Mouse (Mus musculus) stomach, embryonic 15.5 days (tissue): ENCODE measurements around the gene Csnk2a2. TPM values are rescaled to one million over a fixed set of nuclear protein-coding genes. Genes with fewer than 3 reads are reported as not detected.
A peak's percentile ranks its signal among the peaks of the same experiment; 100 is the strongest.

Experiments
- ATAC-seq: fragments of 200-750 bp; cut with Nextera tagmentation; 2 replicates; pipeline ENCODE4 v1.8.0; 2017; ENCODE audit warnings: low read depth, moderate number of reproducible peaks, moderate TSS enrichment; ENCODE audit not compliant: insufficient read depth, low FRiP score
- H3K27ac ChIP-seq: fragments of 300-500 bp; sonication (generic); 2 replicates; pipeline ENCODE4 v1.5.1; 2015; ENCODE audit warnings: mild to moderate bottlenecking, inconsistent platforms
- H3K27me3 ChIP-seq: fragments of 300-500 bp; sonication (generic); replicated peaks from 2 replicates; pipeline ENCODE4 v1.6.1; 2015; ENCODE audit warnings: inconsistent platforms
- H3K36me3 ChIP-seq: fragments of 300-500 bp; sonication (generic); 2 replicates; pipeline ENCODE4 v1.6.1; 2015; ENCODE audit warnings: inconsistent platforms
- H3K4me1 ChIP-seq: fragments of 300-500 bp; sonication (generic); 2 replicates; pipeline ENCODE4 v1.6.1; 2015; ENCODE audit warnings: inconsistent platforms
- H3K4me2 ChIP-seq: fragments of 300-500 bp; sonication (generic); 2 replicates; pipeline ENCODE4 v1.6.1; 2015; ENCODE audit warnings: mild to moderate bottlenecking, inconsistent platforms
- H3K4me3 ChIP-seq: fragments of 300-500 bp; sonication (generic); replicated peaks from 2 replicates; pipeline ENCODE4 v1.5.1; 2015; ENCODE audit warnings: inconsistent platforms
- H3K9ac ChIP-seq: fragments of 300-500 bp; sonication (generic); 2 replicates; pipeline ENCODE4 v1.6.1; 2015; ENCODE audit warnings: inconsistent platforms
- H3K9me3 ChIP-seq: fragments of 300-500 bp; sonication (generic); 2 replicates; pipeline ENCODE4 v1.6.1; 2016; ENCODE audit warnings: inconsistent platforms
- WGBS: fragments of 180-500 bp; shearing (Covaris S2); methylation state at CpG from one replicate; pipeline ENCODE4 v1.1.7; 2015; 5-methylcytosine and 5-hydroxymethylcytosine counted together
- polyA plus RNA-seq: library from polyadenylated mRNA; unstranded; fragments of >200 nt; fragmentation: Nextera tagmentation; extraction: Ambion mirVana; gene quantifications from 2 replicates; pipeline ENCODE4 v1.2.1, GENCODE M21; 2015

Csnk2a2 gene
- polyA plus RNA-seq, 1 experiment from 2014 or later, result 11.1 TPM

- no peaks in the 10 kb centered on the region for H3K27me3 ChIP-seq
- H3K27ac ChIP-seq, result no peak overlapping the region
- WGBS, result 83% methylated on average over 2 of the region's 2 CpGs
- H3K9me3 ChIP-seq, result no peaks in the 10 kb centered on the region
- H3K36me3 ChIP-seq, result peaks cover 26% of the 10 kb centered on the region; the same call in 1 of the 2 replicates
- H3K4me2 ChIP-seq, result no peak overlapping the region
- H3K9ac ChIP-seq, result no peak overlapping the region
- no peak for ATAC-seq
- H3K4me3 ChIP-seq, result no peak overlapping the region
- H3K4me1 ChIP-seq, result no peaks in the 10 kb centered on the region
These were observed 23.3 kb downstream of the Csnk2a2 start for GRCm38 (mm10) chr8:95466543-95466942.

- no peak overlapping the region for H3K4me3 ChIP-seq
- no peak overlapping the region for H3K27ac ChIP-seq
- peaks cover 48% of the 10 kb centered on the region for H3K36me3 ChIP-seq
- no peak overlapping the region for H3K9ac ChIP-seq
- H3K4me1 ChIP-seq, result no peaks in the 10 kb centered on the region
- H3K27me3 ChIP-seq, result no peaks in the 10 kb centered on the region
- no peak for ATAC-seq
- no peaks in the 10 kb centered on the region for H3K9me3 ChIP-seq
- WGBS, result 62% methylated on average over 8 of the region's 8 CpGs
- H3K4me2 ChIP-seq, result no peak overlapping the region
These were observed 37.3 kb downstream of the Csnk2a2 start for GRCm38 (mm10) chr8:95452518-95452917.

- no peak overlapping the region for H3K4me3 ChIP-seq
- no peaks in the 10 kb centered on the region for H3K9me3 ChIP-seq
- ATAC-seq, result no peak
- no peaks in the 10 kb centered on the region for H3K4me1 ChIP-seq
- H3K4me2 ChIP-seq, result no peak overlapping the region
- no peak overlapping the region for H3K9ac ChIP-seq
- 93% methylated on average over 5 of the region's 5 CpGs for WGBS
- no peak overlapping the region for H3K27ac ChIP-seq
- peaks cover 31% of the 10 kb centered on the region for H3K36me3 ChIP-seq
- H3K27me3 ChIP-seq, result no peaks in the 10 kb centered on the region
These were observed 39.6 kb downstream of the Csnk2a2 start for GRCm38 (mm10) chr8:95450271-95450670.

- H3K27ac ChIP-seq, result no peak overlapping the region
- H3K9me3 ChIP-seq, result no peaks in the 10 kb centered on the region
- no peak overlapping the region for H3K4me2 ChIP-seq
- H3K36me3 ChIP-seq, result peaks cover 16% of the 10 kb centered on the region
- H3K4me1 ChIP-seq, result no peaks in the 10 kb centered on the region
- ATAC-seq, result no peak
- H3K4me3 ChIP-seq, result no peak overlapping the region
- WGBS, result 85% methylated on average over 7 of the region's 7 CpGs
- no peaks in the 10 kb centered on the region for H3K27me3 ChIP-seq
- no peak overlapping the region for H3K9ac ChIP-seq
These were observed 42.2 kb downstream of the Csnk2a2 start for GRCm38 (mm10) chr8:95447661-95448060.

GRCm38 (mm10) chr8:95445042-95445441 is 44.8 kb downstream of the Csnk2a2 start:
- no peak overlapping the region for H3K4me3 ChIP-seq
- ATAC-seq, result no peak
- H3K36me3 ChIP-seq, result peaks cover 9% of the 10 kb centered on the region
- no peaks in the 10 kb centered on the region for H3K9me3 ChIP-seq
- no peaks in the 10 kb centered on the region for H3K27me3 ChIP-seq
- H3K9ac ChIP-seq, result no peak overlapping the region
- no peaks in the 10 kb centered on the region for H3K4me1 ChIP-seq
- WGBS, result 85% methylated on average over 4 of the region's 4 CpGs
- H3K27ac ChIP-seq, result no peak overlapping the region
- H3K4me2 ChIP-seq, result no peak overlapping the region

DNA sequence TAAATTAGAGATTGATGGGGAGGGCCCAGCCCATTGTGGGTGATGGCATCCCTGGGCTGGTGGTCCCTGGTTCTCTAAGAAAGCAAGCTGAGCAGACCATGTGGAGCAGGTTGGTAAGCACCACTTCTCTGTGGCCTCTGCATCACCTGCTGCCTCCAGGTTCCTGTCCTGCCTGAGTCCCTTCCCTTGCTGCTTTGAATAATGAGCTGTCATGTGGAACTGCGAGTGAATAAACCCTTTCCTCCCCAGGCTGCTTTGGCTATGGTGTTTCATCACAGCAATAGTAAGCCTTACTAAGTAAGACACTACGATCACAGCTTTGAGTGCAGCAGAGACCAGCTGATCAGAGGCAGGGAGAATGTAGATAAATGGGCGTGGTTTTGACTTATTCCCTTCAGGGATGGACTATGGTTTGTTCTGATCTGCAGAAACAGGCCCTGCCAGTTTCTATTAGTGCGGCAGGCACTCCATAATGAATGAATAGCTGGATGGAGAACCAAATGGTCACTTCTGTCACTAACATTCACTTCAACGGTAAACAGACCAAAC is 48.3 kb downstream of the Csnk2a2 start:
- Histone ChIP-seq H3K36me3 (no peaks in the 10 kb centered on the region), H3K27ac (no peak overlapping the region), H3K4me2 (no peak overlapping the region), H3K9me3 (no peaks in the 10 kb centered on the region), H3K27me3 (no peaks in the 10 kb centered on the region), H3K4me1 (no peaks in the 10 kb centered on the region), H3K4me3 (no peak overlapping the region), H3K9ac (no peak overlapping the region)
- WGBS, result 39% methylated on average over 5 of the region's 5 CpGs
- no peak for ATAC-seq

DNA sequence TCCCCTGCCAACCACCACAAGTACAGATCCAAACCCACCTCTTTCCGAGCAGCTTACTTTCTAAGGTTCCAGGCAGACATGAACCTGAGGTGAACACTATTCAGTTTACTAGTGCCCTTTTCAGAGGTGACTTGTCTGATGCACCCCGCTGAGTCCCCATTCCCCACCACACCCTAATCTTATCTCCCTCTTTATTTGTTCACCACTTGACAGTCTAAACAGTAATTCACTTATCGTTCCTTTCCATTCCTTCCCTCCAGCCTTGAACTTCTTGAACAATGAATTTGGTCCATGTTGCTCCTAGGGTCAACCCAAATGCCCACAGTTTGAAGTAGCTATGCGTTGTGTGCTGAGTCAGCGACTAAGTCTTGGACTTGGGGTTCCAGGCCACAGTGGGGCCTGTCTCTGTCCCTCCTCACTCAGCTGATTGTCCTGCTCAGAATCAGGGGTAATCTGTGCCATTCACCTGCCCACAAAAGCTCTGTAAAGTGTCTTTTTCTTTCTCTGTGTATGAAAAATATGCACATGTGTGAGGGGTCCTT is 49.6 kb downstream of the Csnk2a2 start:
- Histone ChIP-seq H3K36me3 (no peaks in the 10 kb centered on the region), H3K4me2 (no peak overlapping the region), H3K27me3 (no peaks in the 10 kb centered on the region), H3K4me1 (no peaks in the 10 kb centered on the region), H3K9ac (no peak overlapping the region; the same call in 1 of the 2 replicates), H3K4me3 (no peak overlapping the region), H3K9me3 (no peaks in the 10 kb centered on the region), H3K27ac (no peak overlapping the region)
- 57% methylated on average over 5 of the region's 5 CpGs for WGBS
- ATAC-seq, result no peak

DNA sequence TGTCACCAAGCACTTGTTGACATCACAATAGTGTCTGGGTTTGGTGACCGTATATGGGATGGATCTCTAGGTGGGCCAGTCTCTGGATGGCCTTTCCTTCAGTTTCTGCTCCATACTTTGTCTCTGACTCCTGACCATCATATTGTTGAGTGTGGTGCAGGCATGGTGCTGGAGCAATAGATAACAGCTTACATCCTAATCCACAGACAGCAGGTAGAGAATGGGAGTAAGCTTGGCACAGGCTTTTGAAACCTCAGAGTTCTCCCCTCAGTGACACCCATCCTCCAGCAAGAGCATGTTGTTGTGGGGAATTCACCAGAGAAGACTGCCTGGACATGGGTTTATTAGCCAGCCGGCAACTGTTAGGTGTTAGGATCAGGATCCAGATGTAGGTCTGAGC is 50.4 kb downstream of the Csnk2a2 start:
- WGBS, result 85% methylated on average over 2 of the region's 2 CpGs

GRCm38 (mm10) chr8:95437341-95437992 is 52.4 kb downstream of the Csnk2a2 start:
- H3K9ac ChIP-seq, result no peak overlapping the region
- no peaks in the 10 kb centered on the region for H3K27me3 ChIP-seq
- no peak overlapping the region for H3K4me2 ChIP-seq
- WGBS, result 40% methylated on average over 5 of the region's 5 CpGs
- no peak overlapping the region for H3K4me3 ChIP-seq
- no peaks in the 10 kb centered on the region for H3K36me3 ChIP-seq
- no peak for ATAC-seq
- H3K27ac ChIP-seq, result no peak overlapping the region
- no peaks in the 10 kb centered on the region for H3K9me3 ChIP-seq
- peaks cover 11% of the 10 kb centered on the region for H3K4me1 ChIP-seq

More for the DNA sequence above, 50.4 kb downstream of the Csnk2a2 start:
- Histone ChIP-seq H3K9ac (no peak overlapping the region), H3K4me3 (no peak overlapping the region), H3K27ac (no peak overlapping the region), H3K4me1 (no peaks in the 10 kb centered on the region), H3K27me3 (no peaks in the 10 kb centered on the region), H3K9me3 (no peaks in the 10 kb centered on the region), H3K4me2 (no peak overlapping the region), H3K36me3 (no peaks in the 10 kb centered on the region)
- no peak for ATAC-seq

DNA sequence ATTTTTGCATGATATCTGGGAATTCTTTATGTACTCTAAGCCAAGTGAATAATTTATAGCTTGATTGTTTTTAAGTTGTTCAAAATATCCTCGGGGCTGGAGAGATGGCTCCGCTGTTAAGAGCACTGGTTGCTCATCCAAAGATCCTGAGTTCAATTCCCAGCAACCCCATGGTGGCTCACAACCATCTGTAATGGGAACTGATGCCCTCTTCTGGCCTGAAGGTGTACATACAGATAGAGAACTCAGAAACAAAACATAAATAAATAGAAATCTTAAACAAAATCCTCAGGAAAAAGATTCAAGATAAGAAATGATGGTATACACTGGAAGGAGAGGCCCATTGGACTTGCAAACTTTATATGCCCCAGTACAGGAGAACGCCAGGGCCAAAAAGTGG is 53.9 kb downstream of the Csnk2a2 start:
- no peak for ATAC-seq
- Histone ChIP-seq H3K27me3 (no peaks in the 10 kb centered on the region), H3K27ac (no peak overlapping the region), H3K4me3 (no peak overlapping the region), H3K9ac (no peak overlapping the region), H3K4me2 (no peak overlapping the region), H3K4me1 (peaks cover 15% of the 10 kb centered on the region), H3K36me3 (no peaks in the 10 kb centered on the region), H3K9me3 (no peaks in the 10 kb centered on the region)
- WGBS, result 91% methylated on average over 3 of the region's 3 CpGs

DNA sequence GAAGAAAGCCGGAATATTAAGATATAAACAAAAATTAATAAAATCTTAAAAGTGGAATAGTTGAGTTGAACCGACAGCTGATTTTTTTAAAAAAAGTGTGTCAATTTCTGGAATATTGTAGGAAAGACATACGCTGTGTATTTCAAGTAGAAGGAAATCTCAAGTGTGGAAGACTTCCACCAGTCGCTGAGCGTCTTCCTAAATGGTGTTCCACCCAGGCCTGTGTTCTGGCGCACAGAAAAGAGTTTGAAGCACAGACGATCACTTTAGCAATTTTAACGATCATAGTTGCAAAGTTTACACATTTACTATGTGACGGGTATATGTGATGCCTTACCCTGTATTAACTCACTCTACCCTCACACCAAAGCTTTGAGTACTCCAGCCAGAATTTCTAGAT is 54.4 kb downstream of the Csnk2a2 start:
- no peak overlapping the region for H3K4me2 ChIP-seq
- no peak for ATAC-seq
- WGBS, result 91% methylated on average over 9 of the region's 9 CpGs
- no peak overlapping the region for H3K27ac ChIP-seq
- no peak overlapping the region for H3K9ac ChIP-seq
- no peaks in the 10 kb centered on the region for H3K27me3 ChIP-seq
- peaks cover 15% of the 10 kb centered on the region for H3K4me1 ChIP-seq
- no peaks in the 10 kb centered on the region for H3K9me3 ChIP-seq
- H3K4me3 ChIP-seq, result no peak overlapping the region
- no peaks in the 10 kb centered on the region for H3K36me3 ChIP-seq

GRCm38 (mm10) chr8:95434686-95435439 is 55.0 kb downstream of the Csnk2a2 start, which contains the start of gene Cfap20:
TSS of gene Cfap20 (minus strand) at chr8:95434869.
- Histone ChIP-seq H3K27ac (peak within 1 kb of the TSS; percentile 93), H3K9ac (peak within 1 kb of the TSS; percentile 87), H3K4me2 (peak within 1 kb of the TSS; percentile 89), H3K9me3 (no peaks in the 10 kb centered on the region), H3K4me3 (peak within 1 kb of the TSS; percentile 87), H3K4me1 (peaks cover 21% of the 10 kb centered on the region), H3K27me3 (no peaks in the 10 kb centered on the region), H3K36me3 (no peaks in the 10 kb centered on the region)
- ATAC-seq, result peak; percentile 98
- under 1% methylated on average over 43 of the region's 51 CpGs for WGBS
